Mouse (Mus musculus) hindbrain, postnatal 0 days (tissue): ENCODE results near the gene Hamp2. TPM values are rescaled to one million over a fixed set of nuclear protein-coding genes. Genes with fewer than 3 reads are reported as not detected.
A peak's percentile ranks its signal among the peaks of the same experiment; 100 is the strongest.

Experiments
- ATAC-seq: fragments of 200-750 bp; cut with Nextera tagmentation; 2 replicates; pipeline ENCODE4 v1.8.0; 2017; ENCODE audit warnings: mild to moderate bottlenecking, moderate TSS enrichment, moderate library complexity
- DNase-seq: peaks from one replicate; pipeline ENCODE4 v3.0.0-alpha.2; 2015; ENCODE audit warnings: low spot score
- H3K27ac ChIP-seq: fragments of 300-500 bp; sonication (generic); 2 replicates; pipeline ENCODE4 v1.5.1; 2014; ENCODE audit warnings: mild to moderate bottlenecking
- H3K27me3 ChIP-seq: fragments of 300-500 bp; sonication (generic); 2 replicates; pipeline ENCODE4 v1.6.1; 2014; ENCODE audit warnings: low read length, mixed read lengths; ENCODE audit not compliant: insufficient read depth
- H3K36me3 ChIP-seq: fragments of 300-500 bp; sonication (generic); 2 replicates; pipeline ENCODE4 v1.6.1; 2014; ENCODE audit warnings: low read length, mixed read lengths; ENCODE audit not compliant: insufficient read depth
- H3K4me1 ChIP-seq: fragments of 300-500 bp; sonication (generic); 2 replicates; pipeline ENCODE4 v1.6.1; 2014; ENCODE audit warnings: antibody characterized with exemption, low read length, mixed read lengths; ENCODE audit not compliant: insufficient read depth
- H3K4me2 ChIP-seq: fragments of 300-500 bp; sonication (generic); 2 replicates; pipeline ENCODE4 v1.6.1; 2014; ENCODE audit warnings: low read depth, mild to moderate bottlenecking, low read length, moderate library complexity, mixed read lengths
- H3K4me3 ChIP-seq: fragments of 300-500 bp; sonication (generic); 2 replicates; pipeline ENCODE4 v1.5.1; 2014; ENCODE audit warnings: low read length
- H3K9ac ChIP-seq: fragments of 300-500 bp; sonication (generic); replicated peaks from 2 replicates; pipeline ENCODE4 v1.6.1; 2014; ENCODE audit warnings: mild to moderate bottlenecking, low read length, moderate library complexity, mixed read lengths
- H3K9me3 ChIP-seq: fragments of 300-500 bp; sonication (generic); 2 replicates; pipeline ENCODE4 v1.6.1; 2016; ENCODE audit warnings: low read length, mixed read lengths
- CTCF ChIP-seq: IDR thresholded peaks from 2 replicates; pipeline ENCODE4 v1.5.1; 2016; ENCODE audit warnings: antibody characterized with exemption, control low read depth, low read depth
- WGBS: fragments of 180-500 bp; shearing (Covaris S2); extraction: QIAGEN DNeasy Blood & Tissue Kit; methylation state at CpG from one replicate; pipeline ENCODE4 v1.1.7; 2014; 5-methylcytosine and 5-hydroxymethylcytosine counted together
- polyA plus RNA-seq: library from polyadenylated mRNA; unstranded; fragments of >200 nt; fragmentation: Nextera tagmentation; extraction: Ambion mirVana; gene quantifications from 2 replicates; pipeline ENCODE4 v1.2.1, GENCODE M21; 2015
- total RNA-seq: library from RNA; depleted of rRNA; stranded (reverse); fragments of >200 nt; gene quantifications from 2 replicates; pipeline ENCODE4 v1.2.3, GENCODE M21; 2014

The Hamp2 gene
- total and polyA plus RNA-seq, 2 experiments from 2014 or later = not detected

- Histone ChIP-seq H3K9me3 (no peaks in the 10 kb centered on the region), H3K4me2 (no peak overlapping the region), H3K27ac (no peak overlapping the region), H3K36me3 (no peaks in the 10 kb centered on the region), H3K27me3 (no peaks in the 10 kb centered on the region), H3K9ac (no peak overlapping the region), H3K4me3 (no peak overlapping the region), H3K4me1 (no peaks in the 10 kb centered on the region)
- TF ChIP-seq CTCF = no peak
- WGBS = 54% methylated on average over 4 of the region's 4 CpGs
- ATAC-seq = no peak
- DNase-seq = no peak
These were observed 7.3 kb downstream of the Hamp2 start for GRCm38 (mm10) chr7:30917219-30917618.

GRCm38 (mm10) chr7:30916713-30917112 is 7.8 kb downstream of the Hamp2 start:
- no peak for TF ChIP-seq CTCF
- ATAC-seq = no peak

GRCm38 (mm10) chr7:30914732-30915131 is 9.7 kb downstream of the Hamp2 start, which contains the start of gene Mag:
Mag (minus strand) TSS chr7:30914873.
- Histone ChIP-seq H3K27ac (no peak within 1 kb of the TSS), H3K4me3 (no peak within 1 kb of the TSS), H3K36me3 (no peaks in the 10 kb centered on the region), H3K27me3 (no peaks in the 10 kb centered on the region), H3K4me1 (no peaks in the 10 kb centered on the region), H3K4me2 (no peak within 1 kb of the TSS), H3K9ac (no peak within 1 kb of the TSS), H3K9me3 (no peaks in the 10 kb centered on the region)
- no peak for TF ChIP-seq CTCF
- WGBS = 68% methylated on average over 8 of the region's 8 CpGs
- ATAC-seq (no peak), DNase-seq (no peak)

More at GRCm38 (mm10) chr7:30916713-30917112, 7.8 kb downstream of the Hamp2 start:
- Histone ChIP-seq H3K9ac (no peak overlapping the region), H3K4me2 (no peak overlapping the region), H3K4me1 (no peaks in the 10 kb centered on the region), H3K27me3 (no peaks in the 10 kb centered on the region), H3K27ac (no peak overlapping the region), H3K9me3 (no peaks in the 10 kb centered on the region), H3K4me3 (no peak overlapping the region), H3K36me3 (no peaks in the 10 kb centered on the region)
- no peak for DNase-seq
- WGBS = 19% methylated on average over 6 of the region's 6 CpGs

- H3K36me3 ChIP-seq = no peaks in the 10 kb centered on the region
- no peak overlapping the region for H3K4me2 ChIP-seq
- 82% methylated on average over 6 of the region's 6 CpGs for WGBS
- H3K9ac ChIP-seq = no peak overlapping the region
- no peak for TF ChIP-seq CTCF
- no peaks in the 10 kb centered on the region for H3K27me3 ChIP-seq
- DNase-seq (no peak), ATAC-seq (no peak)
- no peak overlapping the region for H3K4me3 ChIP-seq
- peaks cover 3% of the 10 kb centered on the region; the same call in 1 of the 2 replicates for H3K4me1 ChIP-seq
- no peak overlapping the region for H3K27ac ChIP-seq
- no peaks in the 10 kb centered on the region for H3K9me3 ChIP-seq
These were observed 14.7 kb downstream of the Hamp2 start for GRCm38 (mm10) chr7:30909773-30910172.

GRCm38 (mm10) chr7:30908992-30909431 is 15.5 kb downstream of the Hamp2 start:
- WGBS = 31% methylated on average over 17 of the region's 17 CpGs

GRCm38 (mm10) chr7:30908277-30908991 is 16.0 kb downstream of the Hamp2 start:
- ATAC-seq (peak; percentile 57), DNase-seq (peak; percentile 8)
- no peak overlapping the region for H3K9ac ChIP-seq
- peaks cover 3% of the 10 kb centered on the region; the same call in 1 of the 2 replicates for H3K4me1 ChIP-seq
- H3K9me3 ChIP-seq = no peaks in the 10 kb centered on the region
- TF ChIP-seq CTCF = 0 out of 2 replicates have a peak, but pooled peaks have one; percentile 25
- H3K36me3 ChIP-seq = no peaks in the 10 kb centered on the region
- 2% methylated on average over 23 of the region's 26 CpGs for WGBS
- H3K27me3 ChIP-seq = no peaks in the 10 kb centered on the region
- peak overlapping the region; percentile 21 for H3K4me3 ChIP-seq
- no peak overlapping the region for H3K27ac ChIP-seq
- H3K4me2 ChIP-seq = peak overlapping the region; percentile 58

More at GRCm38 (mm10) chr7:30908992-30909431, 15.5 kb downstream of the Hamp2 start:
- no peaks in the 10 kb centered on the region for H3K9me3 ChIP-seq
- H3K4me1 ChIP-seq = peaks cover 3% of the 10 kb centered on the region; the same call in 1 of the 2 replicates
- ATAC-seq (peak; percentile 48), DNase-seq (no peak)
- H3K4me3 ChIP-seq = peak overlapping the region; percentile 21
- TF ChIP-seq CTCF = no peak
- no peak overlapping the region for H3K27ac ChIP-seq
- no peaks in the 10 kb centered on the region for H3K27me3 ChIP-seq
- peak overlapping the region; percentile 58 for H3K4me2 ChIP-seq
- H3K9ac ChIP-seq = no peak overlapping the region
- no peaks in the 10 kb centered on the region for H3K36me3 ChIP-seq

GRCm38 (mm10) chr7:30904042-30904441 is 20.4 kb downstream of the Hamp2 start:
- Histone ChIP-seq H3K27me3 (no peaks in the 10 kb centered on the region), H3K4me2 (no peak overlapping the region), H3K4me1 (peaks cover 3% of the 10 kb centered on the region; the same call in 1 of the 2 replicates), H3K36me3 (no peaks in the 10 kb centered on the region), H3K4me3 (no peak overlapping the region), H3K9ac (no peak overlapping the region), H3K9me3 (no peaks in the 10 kb centered on the region), H3K27ac (no peak overlapping the region)
- WGBS = 54% methylated on average over 4 of the region's 4 CpGs
- TF ChIP-seq CTCF = peak; percentile 68
- ATAC-seq (no peak), DNase-seq (peak; percentile 34)
